Mouse (Mus musculus): ENCODE results near the gene Eloa.

GRCm38 (mm10) chr4:136048291-136049032 is 26.9 kb upstream of the Eloa start:
- TF ChIP-seq POLR2A (IDR thresholded peaks at IDR 0.05; ENCODE audit: borderline replicate concordance, extremely low read depth, insufficient read depth, insufficient read length, poor library complexity, severe bottlenecking), result no peak
- TF ChIP-seq CTCF (IDR thresholded peaks at IDR 0.05; ENCODE audit: borderline replicate concordance, extremely low read depth, insufficient read depth, insufficient read length), result no peak

All from brain, embryonic 14.5 days (tissue).